Mouse (Mus musculus): Measurements from ENCODE around the gene Focad. TPM values are rescaled to one million over a fixed set of nuclear protein-coding genes. Genes with fewer than 3 reads are reported as not detected.

The Focad gene
- polyA plus RNA-seq, 1 experiment from 2014 or later = 17.4 TPM

- 70% methylated on average over 6 of the region's 6 CpGs for WGBS
Observed at GRCm38 (mm10) chr4:88295537-88295936, 201.1 kb downstream of the Focad start.

DNA sequence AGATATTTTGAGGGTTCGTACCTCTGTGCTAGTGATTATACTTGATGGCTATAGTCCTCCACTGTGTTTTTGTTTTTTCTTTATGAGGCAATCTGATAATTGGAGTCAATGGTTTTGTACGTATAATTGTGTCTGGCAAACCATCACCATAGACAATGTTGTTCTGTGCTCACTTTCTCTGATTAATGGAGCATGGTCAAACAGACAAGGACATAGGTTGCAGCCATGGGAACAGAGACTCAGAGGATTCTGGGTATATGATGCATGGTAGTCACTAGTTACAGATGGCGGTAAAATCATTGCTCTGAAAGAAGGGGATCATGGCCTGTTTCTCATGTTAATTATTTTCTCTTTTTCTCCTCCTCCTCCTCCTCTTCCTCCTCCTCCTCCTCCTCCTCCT is 205.1 kb downstream of the Focad start:
- H3K4me3 ChIP-seq (ENCODE audit: low read depth, low read length) = no peak overlapping the region
- 0 out of 2 replicates have a peak, but pooled peaks cover 3% of the 10 kb centered on the region for H3K4me1 ChIP-seq (replicated peaks; ENCODE audit: control insufficient read depth, insufficient read depth, low read length)
- H3K9me3 ChIP-seq (ENCODE audit: control insufficient read depth, low read length) = no peaks in the 10 kb centered on the region
- no peak overlapping the region for H3K9ac ChIP-seq (ENCODE audit: low read length)
- H3K27me3 ChIP-seq (replicated peaks; ENCODE audit: control insufficient read depth, insufficient read depth, low read length) = no peaks in the 10 kb centered on the region
- no peak overlapping the region for H3K27ac ChIP-seq (ENCODE audit: low read depth)
- DNase-seq (ENCODE audit: low spot score) = no peak
- H3K36me3 ChIP-seq (ENCODE audit: control insufficient read depth, insufficient read depth, low read length) = no peaks in the 10 kb centered on the region
- WGBS = 88% methylated on average over 3 of the region's 3 CpGs
- no peak for ATAC-seq (replicated peaks; ENCODE audit: low FRiP score, low TSS enrichment, low read depth)
- H3K4me2 ChIP-seq (ENCODE audit: low read length) = no peak overlapping the region

More at GRCm38 (mm10) chr4:88295537-88295936, 201.1 kb downstream of the Focad start:
- H3K27me3 ChIP-seq (replicated peaks; ENCODE audit: control insufficient read depth, insufficient read depth, low read length) = no peaks in the 10 kb centered on the region
- ATAC-seq (replicated peaks; ENCODE audit: low FRiP score, low TSS enrichment, low read depth) (no peak), DNase-seq (ENCODE audit: low spot score) (no peak)
- no peak overlapping the region for H3K4me2 ChIP-seq (ENCODE audit: low read length)
- no peak overlapping the region for H3K4me3 ChIP-seq (ENCODE audit: low read depth, low read length)
- no peaks in the 10 kb centered on the region for H3K9me3 ChIP-seq (ENCODE audit: control insufficient read depth, low read length)
- no peaks in the 10 kb centered on the region for H3K4me1 ChIP-seq (replicated peaks; ENCODE audit: control insufficient read depth, insufficient read depth, low read length)
- H3K27ac ChIP-seq (ENCODE audit: low read depth) = no peak overlapping the region
- no peaks in the 10 kb centered on the region for H3K36me3 ChIP-seq (ENCODE audit: control insufficient read depth, insufficient read depth, low read length)
- no peak overlapping the region for H3K9ac ChIP-seq (ENCODE audit: low read length)

DNA sequence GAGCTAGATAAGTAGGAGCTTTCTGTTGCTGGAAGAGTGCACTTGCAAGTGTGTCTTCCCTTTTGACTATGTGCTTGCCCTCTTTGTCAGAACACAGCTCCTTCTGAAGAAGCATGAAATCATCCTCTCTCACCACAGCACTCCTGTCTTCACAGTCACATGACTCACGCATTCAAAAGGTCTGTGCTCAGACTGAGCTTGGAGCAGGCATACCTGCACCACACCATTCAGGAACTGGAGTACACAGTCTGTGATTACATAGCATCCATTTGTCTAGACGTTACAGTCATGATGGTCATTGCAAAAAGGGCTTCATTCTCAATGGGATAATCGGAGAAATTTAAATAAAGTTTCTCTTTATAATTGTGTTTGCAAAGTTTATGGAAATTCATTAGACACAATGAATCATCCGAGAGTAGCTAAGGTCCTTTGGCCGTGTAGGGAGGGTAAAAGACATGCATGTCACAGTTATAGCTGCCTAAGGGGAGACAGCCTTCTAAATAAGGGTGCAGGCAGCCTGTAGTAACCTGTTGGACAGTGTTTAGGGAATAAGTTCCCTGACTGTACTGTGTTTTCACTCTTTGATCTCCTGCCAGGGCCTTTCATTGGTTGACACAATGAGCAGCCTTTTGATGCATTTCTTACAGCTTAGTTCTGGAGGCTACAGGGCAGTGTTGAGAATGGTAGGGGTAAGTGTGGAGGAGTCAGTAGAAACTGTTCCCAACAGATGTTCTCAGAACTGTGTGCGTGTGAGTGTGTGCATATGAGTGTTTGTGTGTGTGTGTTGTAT is 206.6 kb downstream of the Focad start:
- H3K27me3 ChIP-seq (replicated peaks; ENCODE audit: control insufficient read depth, insufficient read depth, low read length) = no peaks in the 10 kb centered on the region
- no peaks in the 10 kb centered on the region for H3K36me3 ChIP-seq (ENCODE audit: control insufficient read depth, insufficient read depth, low read length)
- no peak overlapping the region for H3K9ac ChIP-seq (ENCODE audit: low read length)
- ATAC-seq (replicated peaks; ENCODE audit: low FRiP score, low TSS enrichment, low read depth) (no peak), DNase-seq (ENCODE audit: low spot score) (no peak)
- WGBS = 79% methylated on average over 6 of the region's 6 CpGs
- H3K27ac ChIP-seq (ENCODE audit: low read depth) = no peak overlapping the region
- 0 out of 2 replicates have a peak, but pooled peaks cover 3% of the 10 kb centered on the region for H3K4me1 ChIP-seq (replicated peaks; ENCODE audit: control insufficient read depth, insufficient read depth, low read length)
- H3K4me3 ChIP-seq (ENCODE audit: low read depth, low read length) = no peak overlapping the region
- no peaks in the 10 kb centered on the region for H3K9me3 ChIP-seq (ENCODE audit: control insufficient read depth, low read length)
- H3K4me2 ChIP-seq (ENCODE audit: low read length) = no peak overlapping the region

DNA sequence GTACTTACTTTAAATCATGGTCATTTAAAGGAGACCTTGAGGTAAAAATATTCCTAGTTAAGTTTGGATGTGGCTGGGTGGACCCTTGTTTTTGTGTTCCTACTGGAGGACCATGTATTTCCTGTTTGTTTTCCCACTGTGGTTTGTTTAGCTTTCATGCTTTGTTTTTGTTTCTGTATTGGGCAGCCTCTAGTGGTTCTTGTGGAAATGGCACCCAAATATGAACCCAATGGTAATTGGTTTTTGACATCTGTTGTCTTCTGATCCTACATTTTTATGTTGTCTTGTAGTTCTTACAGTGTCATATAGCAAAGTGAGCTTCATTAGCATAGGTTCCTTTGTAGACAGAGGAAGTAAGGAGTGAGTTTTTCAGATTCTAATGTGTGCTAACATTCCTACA is 207.9 kb downstream of the Focad start:
- no peak overlapping the region for H3K4me3 ChIP-seq (ENCODE audit: low read depth, low read length)
- no peak for DNase-seq (ENCODE audit: low spot score)
- no peak overlapping the region for H3K9ac ChIP-seq (ENCODE audit: low read length)
- H3K9me3 ChIP-seq (ENCODE audit: control insufficient read depth, low read length) = no peaks in the 10 kb centered on the region
- no peak for ATAC-seq (replicated peaks; ENCODE audit: low FRiP score, low TSS enrichment, low read depth)
- 0 out of 2 replicates have a peak, but pooled peaks cover 3% of the 10 kb centered on the region for H3K4me1 ChIP-seq (replicated peaks; ENCODE audit: control insufficient read depth, insufficient read depth, low read length)
- no peak overlapping the region for H3K27ac ChIP-seq (ENCODE audit: low read depth)
- H3K27me3 ChIP-seq (replicated peaks; ENCODE audit: control insufficient read depth, insufficient read depth, low read length) = no peaks in the 10 kb centered on the region
- no peaks in the 10 kb centered on the region for H3K36me3 ChIP-seq (ENCODE audit: control insufficient read depth, insufficient read depth, low read length)
- no peak overlapping the region for H3K4me2 ChIP-seq (ENCODE audit: low read length)

- no peak overlapping the region for H3K4me2 ChIP-seq (ENCODE audit: low read length)
- H3K4me3 ChIP-seq (ENCODE audit: low read depth, low read length) = no peak overlapping the region
- DNase-seq (ENCODE audit: low spot score) = no peak
- ATAC-seq (replicated peaks; ENCODE audit: low FRiP score, low TSS enrichment, low read depth) = no peak
- no peaks in the 10 kb centered on the region for H3K9me3 ChIP-seq (ENCODE audit: control insufficient read depth, low read length)
- H3K36me3 ChIP-seq (ENCODE audit: control insufficient read depth, insufficient read depth, low read length) = no peaks in the 10 kb centered on the region
- H3K27me3 ChIP-seq (replicated peaks; ENCODE audit: control insufficient read depth, insufficient read depth, low read length) = no peaks in the 10 kb centered on the region
- H3K27ac ChIP-seq (ENCODE audit: low read depth) = no peak overlapping the region
- 89% methylated on average over 3 of the region's 3 CpGs for WGBS
- H3K4me1 ChIP-seq (replicated peaks; ENCODE audit: control insufficient read depth, insufficient read depth, low read length) = 0 out of 2 replicates have a peak, but pooled peaks cover 3% of the 10 kb centered on the region
- H3K9ac ChIP-seq (ENCODE audit: low read length) = no peak overlapping the region
Observed at GRCm38 (mm10) chr4:88307691-88308090, 213.3 kb downstream of the Focad start.

DNA sequence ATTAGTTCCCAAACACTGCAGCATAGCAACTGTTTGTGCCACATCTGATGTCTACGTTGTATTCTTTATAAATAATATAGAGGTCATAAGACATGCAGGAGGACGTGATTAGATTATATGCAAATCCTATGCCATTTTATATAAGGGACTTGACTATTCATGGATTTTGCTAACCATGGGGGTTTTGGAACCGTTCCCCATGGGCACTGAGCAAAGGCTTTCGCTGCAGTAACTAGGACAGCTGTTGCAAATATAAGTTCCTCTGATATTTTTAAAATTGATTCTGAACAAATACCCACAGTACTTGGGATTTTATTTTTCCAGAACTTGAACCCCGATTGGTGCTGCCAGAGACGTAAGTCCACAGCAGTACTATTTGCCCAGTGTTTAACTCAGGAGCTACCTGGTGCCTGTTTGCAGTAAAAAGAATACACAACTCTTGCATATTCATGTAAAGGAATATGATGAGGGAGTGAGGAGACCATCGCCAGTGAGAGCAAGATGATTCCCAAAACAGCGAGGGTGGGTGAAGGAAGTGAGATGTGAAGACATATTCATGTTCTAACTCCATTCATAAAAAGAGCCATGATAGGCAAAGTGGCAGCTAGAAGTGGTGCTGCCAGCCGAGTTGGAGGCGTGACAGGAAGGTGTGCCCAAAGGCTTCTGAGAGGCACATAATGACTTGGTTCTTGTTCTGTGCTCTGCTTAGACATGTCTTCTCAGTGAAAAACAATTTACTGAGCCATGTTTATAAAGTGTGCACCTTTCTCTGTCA is 214.1 kb downstream of the Focad start:
- no peak overlapping the region for H3K4me3 ChIP-seq (ENCODE audit: low read depth, low read length)
- WGBS = 94% methylated on average over 10 of the region's 10 CpGs
- H3K9ac ChIP-seq (ENCODE audit: low read length) = no peak overlapping the region
- DNase-seq (ENCODE audit: low spot score) (no peak), ATAC-seq (replicated peaks; ENCODE audit: low FRiP score, low TSS enrichment, low read depth) (no peak)
- H3K9me3 ChIP-seq (ENCODE audit: control insufficient read depth, low read length) = no peaks in the 10 kb centered on the region
- no peak overlapping the region for H3K4me2 ChIP-seq (ENCODE audit: low read length)
- 0 out of 2 replicates have a peak, but pooled peaks cover under 1% of the 10 kb centered on the region for H3K4me1 ChIP-seq (replicated peaks; ENCODE audit: control insufficient read depth, insufficient read depth, low read length)
- no peak overlapping the region for H3K27ac ChIP-seq (ENCODE audit: low read depth)
- H3K27me3 ChIP-seq (replicated peaks; ENCODE audit: control insufficient read depth, insufficient read depth, low read length) = no peaks in the 10 kb centered on the region
- H3K36me3 ChIP-seq (ENCODE audit: control insufficient read depth, insufficient read depth, low read length) = no peaks in the 10 kb centered on the region

DNA sequence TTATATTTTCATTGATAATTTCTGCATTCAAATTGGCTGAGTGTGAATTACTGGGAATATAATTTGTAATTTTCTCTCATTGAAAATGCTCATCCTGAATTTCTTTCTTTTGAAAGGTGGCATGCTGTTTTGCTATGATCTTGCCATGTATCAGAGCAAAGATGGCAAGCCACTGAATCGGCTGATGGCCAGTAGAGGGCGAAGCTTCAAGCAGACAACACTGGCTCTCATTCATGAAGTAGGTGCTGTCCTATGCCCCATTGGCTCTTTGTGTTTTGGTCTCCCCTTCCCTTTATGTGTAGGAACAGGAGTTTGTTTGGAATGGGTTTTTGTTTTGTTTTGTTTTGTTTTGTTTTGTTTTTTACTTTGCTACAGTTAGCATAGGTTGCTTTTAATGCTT is 215.2 kb downstream of the Focad start:
- Histone ChIP-seq H3K4me1 (replicated peaks; ENCODE audit: control insufficient read depth, insufficient read depth, low read length) (no peaks in the 10 kb centered on the region), H3K27ac (ENCODE audit: low read depth) (no peak overlapping the region), H3K36me3 (ENCODE audit: control insufficient read depth, insufficient read depth, low read length) (no peaks in the 10 kb centered on the region), H3K4me3 (ENCODE audit: low read depth, low read length) (no peak overlapping the region), H3K4me2 (ENCODE audit: low read length) (no peak overlapping the region), H3K9me3 (ENCODE audit: control insufficient read depth, low read length) (no peaks in the 10 kb centered on the region), H3K9ac (ENCODE audit: low read length) (no peak overlapping the region), H3K27me3 (replicated peaks; ENCODE audit: control insufficient read depth, insufficient read depth, low read length) (no peaks in the 10 kb centered on the region)
- WGBS = 48% methylated on average over 2 of the region's 2 CpGs
- ATAC-seq (replicated peaks; ENCODE audit: low FRiP score, low TSS enrichment, low read depth) = no peak
- no peak for DNase-seq (ENCODE audit: low spot score)

DNA sequence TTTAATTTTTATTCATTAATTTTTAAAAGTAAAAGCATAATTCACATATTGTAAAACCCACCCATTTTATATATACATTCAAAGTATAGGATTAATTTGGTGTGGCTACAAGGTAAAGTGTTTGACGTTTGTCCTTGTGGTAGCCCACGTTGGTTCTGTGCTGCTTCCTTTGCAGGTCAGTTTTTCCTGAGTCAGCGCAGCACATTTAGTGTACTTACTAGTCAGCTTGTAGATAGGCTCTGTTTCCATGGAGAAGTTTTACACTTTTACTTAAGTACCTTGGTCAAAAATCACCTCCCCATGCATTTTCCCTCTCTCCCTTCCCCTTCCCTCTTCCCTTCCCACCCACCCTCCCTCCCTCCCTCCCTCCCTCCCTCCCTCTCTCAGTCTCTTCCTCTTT is 220.5 kb downstream of the Focad start:
- no peak overlapping the region for H3K4me2 ChIP-seq (ENCODE audit: low read length)
- no peak overlapping the region for H3K4me3 ChIP-seq (ENCODE audit: low read depth, low read length)
- no peaks in the 10 kb centered on the region for H3K36me3 ChIP-seq (ENCODE audit: control insufficient read depth, insufficient read depth, low read length)
- H3K4me1 ChIP-seq (replicated peaks; ENCODE audit: control insufficient read depth, insufficient read depth, low read length) = no peaks in the 10 kb centered on the region
- no peaks in the 10 kb centered on the region for H3K9me3 ChIP-seq (ENCODE audit: control insufficient read depth, low read length)
- H3K9ac ChIP-seq (ENCODE audit: low read length) = no peak overlapping the region
- no peak overlapping the region for H3K27ac ChIP-seq (ENCODE audit: low read depth)
- no peak for ATAC-seq (replicated peaks; ENCODE audit: low FRiP score, low TSS enrichment, low read depth)
- WGBS = 70% methylated on average over 3 of the region's 3 CpGs
- no peaks in the 10 kb centered on the region for H3K27me3 ChIP-seq (replicated peaks; ENCODE audit: control insufficient read depth, insufficient read depth, low read length)
- DNase-seq (ENCODE audit: low spot score) = no peak
